Mouse (Mus musculus) brain, embryonic 14.5 days (tissue): ENCODE measurements around the gene Snai1.

ENCODE experiments used
- CTCF ChIP-seq: fragments of 200-500 bp; IDR thresholded peaks from 2 replicates; pipeline ENCODE4 v1.5.1; 2012; ENCODE audit warnings: inconsistent platforms, mild to moderate bottlenecking, moderate library complexity, borderline replicate concordance; ENCODE audit not compliant: insufficient read depth, insufficient read length; ENCODE audit errors: extremely low read depth
- POLR2A ChIP-seq: fragments of 200-500 bp; IDR thresholded peaks from 2 replicates; pipeline ENCODE4 v1.6.1; 2012; ENCODE audit warnings: mild to moderate bottlenecking, inconsistent platforms, borderline replicate concordance; ENCODE audit not compliant: poor library complexity, insufficient read depth, insufficient read length, severe bottlenecking; ENCODE audit errors: extremely low read depth

DNA sequence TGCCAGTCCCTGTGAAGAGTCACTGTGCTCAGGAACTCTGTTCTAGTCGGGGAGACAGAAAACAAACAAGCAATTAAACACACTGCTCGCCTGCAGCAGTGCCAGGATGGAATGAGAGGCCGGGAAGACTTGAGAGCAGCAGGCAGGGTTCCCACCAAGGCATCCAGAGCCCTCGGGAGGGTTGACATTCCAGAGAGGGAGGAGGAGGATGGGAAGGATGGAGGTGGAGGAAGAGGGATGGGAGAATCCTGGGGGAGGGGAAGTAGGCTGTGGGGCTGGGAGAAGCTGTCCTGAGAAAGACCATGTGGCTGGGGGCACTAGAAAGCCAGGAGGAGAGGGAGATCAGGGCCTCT, 6.0 kb downstream of the Snai1 start:
- TF ChIP-seq POLR2A: no peak
- TF ChIP-seq CTCF: no peak
